Mouse (Mus musculus) cerebral cortex, adult 2 months (tissue): ENCODE measurements around the gene Apbb2.

Source experiments
- WGBS: fragments of 180-500 bp; shearing (Covaris S2); methylation state at CpG from one replicate; pipeline ENCODE4 v1.1.7; 2018; 5-methylcytosine and 5-hydroxymethylcytosine counted together

Apbb2 gene

GRCm38 (mm10) chr5:66618597-66618996 lies at the start of gene Apbb2:
Gene Apbb2, minus strand, starts transcription at chr5:66618784.
- WGBS = 1% methylated on average over 39 of the region's 39 CpGs

GRCm38 (mm10) chr5:66654220-66654619 lies 35.6 kb upstream of the Apbb2 start:
- WGBS = 29% methylated on average over 5 of the region's 5 CpGs

- 79% methylated on average over 7 of the region's 7 CpGs for WGBS
These were observed 28.9 kb upstream of the Apbb2 start for GRCm38 (mm10) chr5:66647504-66647903.

GRCm38 (mm10) chr5:66643260-66643659 lies 24.7 kb upstream of the Apbb2 start:
- 91% methylated on average over 5 of the region's 5 CpGs for WGBS

GRCm38 (mm10) chr5:66642156-66642555 lies 23.6 kb upstream of the Apbb2 start:
- WGBS = 94% methylated on average over 4 of the region's 4 CpGs

- 57% methylated on average over 10 of the region's 10 CpGs for WGBS
These were observed 17.0 kb upstream of the Apbb2 start for GRCm38 (mm10) chr5:66635459-66636079.

- WGBS = 59% methylated on average over 7 of the region's 7 CpGs
These were observed 9.2 kb upstream of the Apbb2 start for GRCm38 (mm10) chr5:66627805-66628204.

GRCm38 (mm10) chr5:66620191-66620625 lies 1.6 kb upstream of the Apbb2 start:
- under 1% methylated on average over 41 of the region's 41 CpGs for WGBS

- 43% methylated on average over 8 of the region's 8 CpGs for WGBS
These were observed 1.1 kb upstream of the Apbb2 start for GRCm38 (mm10) chr5:66619675-66620074.

- WGBS = 36% methylated on average over 11 of the region's 11 CpGs
These were observed 611 bp upstream of the Apbb2 start for GRCm38 (mm10) chr5:66619195-66619594.

- WGBS = under 1% methylated on average over 54 of the region's 54 CpGs
These were observed 593 bp downstream of the Apbb2 start for GRCm38 (mm10) chr5:66617921-66618460.

GRCm38 (mm10) chr5:66614940-66615339 lies 3.6 kb downstream of the Apbb2 start:
- WGBS = 61% methylated on average over 4 of the region's 4 CpGs

- WGBS = 30% methylated on average over 3 of the region's 3 CpGs
These were observed 4.9 kb downstream of the Apbb2 start for GRCm38 (mm10) chr5:66613725-66614124.

- 69% methylated on average over 5 of the region's 5 CpGs for WGBS
These were observed 5.6 kb downstream of the Apbb2 start for GRCm38 (mm10) chr5:66612964-66613363.

- WGBS = 78% methylated on average over 4 of the region's 4 CpGs
These were observed 6.7 kb downstream of the Apbb2 start for GRCm38 (mm10) chr5:66611851-66612250.

- WGBS = 87% methylated on average over 5 of the region's 5 CpGs
These were observed 7.2 kb downstream of the Apbb2 start for GRCm38 (mm10) chr5:66611361-66611760.

GRCm38 (mm10) chr5:66610270-66610669 lies 8.3 kb downstream of the Apbb2 start:
- WGBS = 47% methylated on average over 12 of the region's 12 CpGs

GRCm38 (mm10) chr5:66609306-66609705 lies 9.3 kb downstream of the Apbb2 start:
- WGBS = 29% methylated on average over 7 of the region's 7 CpGs

- 79% methylated on average over 10 of the region's 10 CpGs for WGBS
These were observed 10.8 kb downstream of the Apbb2 start for GRCm38 (mm10) chr5:66607801-66608200.

- WGBS = 53% methylated on average over 4 of the region's 4 CpGs
These were observed 11.4 kb downstream of the Apbb2 start for GRCm38 (mm10) chr5:66607201-66607600.

GRCm38 (mm10) chr5:66605636-66606035 lies 12.9 kb downstream of the Apbb2 start:
- WGBS = 46% methylated on average over 11 of the region's 11 CpGs

- 57% methylated on average over 4 of the region's 4 CpGs for WGBS
These were observed 14.2 kb downstream of the Apbb2 start for GRCm38 (mm10) chr5:66604423-66604822.

GRCm38 (mm10) chr5:66603746-66604145 lies 14.8 kb downstream of the Apbb2 start:
- WGBS = 58% methylated on average over 8 of the region's 8 CpGs

GRCm38 (mm10) chr5:66603223-66603622 lies 15.4 kb downstream of the Apbb2 start:
- 44% methylated on average over 7 of the region's 7 CpGs for WGBS
